Comparison of ENCODE assay signal across 18 mouse cellular contexts in genomic region chr1:51090212-51090761, GRCm38 (mm10).
"Had no signal": no experiment of that assay in that cellular context is flagged by ENCODE, and none has a peak within 500 bp of the region (broad histone marks: within the 10 kb centered on the region; RNA-seq: fewer than 3 reads in every experiment).

No protein-coding gene starts in this region.

- H3K9me3 ChIP-seq: limb, embryonic 15.5 days; liver, embryonic 12.5 days; megakaryocyte, embryonic 14.5 days; midbrain, embryonic 12.5 days had no signal

- H3K27ac ChIP-seq: kidney, postnatal 0 days; limb, embryonic 15.5 days; liver, embryonic 12.5 days; midbrain, embryonic 12.5 days had no signal

- ATAC-seq: intestine, postnatal 0 days; liver, embryonic 12.5 days; midbrain, embryonic 16.5 days had no signal

- H3K4me2 ChIP-seq: limb, embryonic 15.5 days; liver, embryonic 12.5 days; lung, embryonic 14.5 days; midbrain, embryonic 12.5 days had no signal

- H3K4me3 ChIP-seq: limb, embryonic 15.5 days; liver, embryonic 12.5 days; megakaryocyte, embryonic 14.5 days; midbrain, embryonic 12.5 days had no signal

- H3K9ac ChIP-seq: limb, embryonic 15.5 days; liver, embryonic 12.5 days; lung, embryonic 14.5 days; midbrain, embryonic 12.5 days had no signal

- DNase-seq: kidney, adult 9 months; kidney, postnatal 36 days; layer of hippocampus, adult 9-11 months; layer of hippocampus, postnatal 36 days; lung, embryonic 14.5 days; lung, postnatal 10 days; lung, postnatal 4 days; right cerebral cortex, postnatal 4 days; spleen, adult 18-20 months; thymus, adult 18-20 months; thymus, postnatal 14 days had no signal

- H3K4me1 ChIP-seq: limb, embryonic 15.5 days; liver, embryonic 12.5 days; midbrain, embryonic 12.5 days had no signal

- H3K27me3 ChIP-seq: limb, embryonic 15.5 days; liver, embryonic 12.5 days; megakaryocyte, embryonic 14.5 days; midbrain, embryonic 12.5 days had no signal

- H3K36me3 ChIP-seq: limb, embryonic 15.5 days; liver, embryonic 12.5 days; midbrain, embryonic 12.5 days had no signal
